Mouse (Mus musculus): ENCODE measurements at regions not wholly inside any gene's neighbourhood (a gene's known extent, or its start where the extent isn't known, plus 50 kb on each side); places are given as distances from the start of the nearest gene placed in this dataset.

GRCm38 (mm10) chr9:122455779-122456178, 104.4 kb downstream of the Abhd5 start:
- TF ChIP-seq POLR2A (IDR thresholded peaks at IDR 0.05; ENCODE audit: borderline replicate concordance, extremely low read depth, insufficient read depth, insufficient read length, poor library complexity, severe bottlenecking) = no peak
- no peak for TF ChIP-seq CTCF (IDR thresholded peaks at IDR 0.05; ENCODE audit: borderline replicate concordance, extremely low read depth, insufficient read depth, insufficient read length)
